Mouse (Mus musculus): ENCODE data around the gene Plekhh2.

DNA sequence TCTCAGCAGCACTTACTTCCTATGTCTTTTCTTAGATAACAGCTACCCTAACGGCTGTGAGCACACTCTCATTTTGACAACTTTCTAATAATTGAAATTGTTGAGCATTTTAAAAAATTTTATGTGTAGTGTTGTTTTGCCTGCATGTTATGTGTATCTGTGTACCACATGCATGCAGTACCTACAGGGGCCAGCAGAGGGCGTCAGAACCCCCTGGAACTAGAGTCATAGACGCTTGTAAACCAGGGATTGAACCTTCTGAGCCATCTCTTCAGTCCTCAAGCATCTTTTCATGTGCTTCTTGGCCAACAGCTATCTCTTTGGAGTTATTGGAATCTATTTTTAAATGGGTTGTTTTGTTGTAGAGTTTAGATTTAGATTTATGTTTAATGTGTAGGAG is 130.2 kb downstream of the Plekhh2 start:
- TF ChIP-seq CTCF (IDR thresholded peaks at IDR 0.05; ENCODE audit: borderline replicate concordance, extremely low read depth, insufficient read depth, insufficient read length) (peak; percentile 63; the same call in 1 of the 2 replicates), POLR2A (IDR thresholded peaks at IDR 0.05; ENCODE audit: borderline replicate concordance, extremely low read depth, insufficient read depth, insufficient read length, poor library complexity, severe bottlenecking) (no peak)
